In the genomic region with DNA sequence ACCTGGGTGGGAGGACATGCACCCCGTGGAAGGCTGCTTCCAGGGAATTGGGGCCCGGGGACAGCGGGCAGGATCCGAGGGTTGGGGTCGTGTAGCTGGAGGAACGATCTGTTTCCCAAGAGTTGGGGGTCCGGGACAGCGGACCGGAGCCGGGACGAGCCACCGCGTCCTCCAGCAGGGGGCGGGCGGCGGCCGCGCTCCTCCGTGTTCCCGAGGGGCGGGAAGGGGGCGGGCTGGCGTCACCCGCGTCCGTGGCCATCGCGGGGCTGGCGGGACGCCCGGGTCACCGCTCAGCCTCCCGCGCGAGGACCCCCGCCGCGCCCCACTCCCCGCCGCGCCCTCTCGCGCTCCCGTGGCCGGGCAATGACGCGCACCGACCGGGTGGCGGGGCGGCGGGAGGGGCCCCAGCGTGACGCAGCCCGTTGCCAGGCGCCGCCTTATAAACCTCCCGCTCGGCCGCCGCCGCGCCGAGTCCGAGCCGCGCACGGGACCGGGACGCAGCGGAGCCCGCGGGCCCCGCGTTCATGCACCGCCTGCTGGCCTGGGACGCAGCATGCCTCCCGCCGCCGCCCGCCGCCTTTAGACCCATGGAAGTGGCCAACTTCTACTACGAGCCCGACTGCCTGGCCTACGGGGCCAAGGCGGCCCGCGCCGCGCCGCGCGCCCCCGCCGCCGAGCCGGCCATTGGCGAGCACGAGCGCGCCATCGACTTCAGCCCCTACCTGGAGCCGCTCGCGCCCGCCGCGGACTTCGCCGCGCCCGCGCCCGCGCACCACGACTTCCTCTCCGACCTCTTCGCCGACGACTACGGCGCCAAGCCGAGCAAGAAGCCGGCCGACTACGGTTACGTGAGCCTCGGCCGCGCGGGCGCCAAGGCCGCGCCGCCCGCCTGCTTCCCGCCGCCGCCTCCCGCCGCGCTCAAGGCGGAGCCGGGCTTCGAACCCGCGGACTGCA, we compare ENCODE assay signal across 8 mouse cellular contexts. TPM values are rescaled to one million over a fixed set of nuclear protein-coding genes. Genes with fewer than 3 reads are reported as not detected.
DNase-seq lines count a peak whose midpoint lies in the region; ATAC-seq lines count a peak whose summit lies in the region.

A gene (plus strand): TSS at position 418 of the 954 bp plus-strand sequence.

- peak within 1 kb of the TSS; percentile 69 for H3K9ac ChIP-seq in hindbrain, embryonic 13.5 days

- peak within 1 kb of the TSS; percentile 62 for H3K4me3 ChIP-seq in hindbrain, embryonic 13.5 days

- H3K4me2 ChIP-seq in hindbrain, embryonic 13.5 days = peak within 1 kb of the TSS; percentile 84

- no peak within 1 kb of the TSS for H3K27ac ChIP-seq in hindbrain, embryonic 13.5 days

- H3K36me3 ChIP-seq in hindbrain, embryonic 13.5 days = no peaks in the 10 kb centered on the region

- under 1% methylated on average over 118 of the region's 147 CpGs for WGBS in hindbrain, embryonic 13.5 days

- peaks cover 85% of the 10 kb centered on the region for H3K27me3 ChIP-seq in hindbrain, embryonic 13.5 days

- peak; percentile 47 for ATAC-seq in hindbrain, embryonic 13.5 days (ENCODE audit: low FRiP score)

- H3K9me3 ChIP-seq in hindbrain, embryonic 13.5 days = no peaks in the 10 kb centered on the region

- H3K4me1 ChIP-seq in hindbrain, embryonic 13.5 days (replicated peaks) = peaks cover 21% of the 10 kb centered on the region

- peak; percentile 98 for DNase-seq in NIH3T3 (ENCODE audit: low read depth)
- peak; percentile 72 to 75 for DNase-seq in cerebellum, postnatal 25 days
- peak; percentile 79 to 81 for DNase-seq in frontal cortex, postnatal 36 days (ENCODE audit: low spot score in 2 of 2)
- peak; percentile 86 to 88 for DNase-seq in layer of hippocampus, postnatal 36 days
- DNase-seq in lung, postnatal 25 days (ENCODE audit: low spot score) = peak; percentile 89
- peak; percentile 92 for DNase-seq in ovary, postnatal 36 days (ENCODE audit: low spot score)
- DNase-seq in thymus, postnatal 25 days = peak; percentile 78

RNA-seq across cellular contexts. Expression of the gene that starts here (rescaled TPM):
- polyA plus RNA-seq in hindbrain, embryonic 13.5 days (2015; fragmentation: Nextera tagmentation; extraction: Ambion mirVana) = 0.60 and 0.88 TPM in 2 replicates
- total RNA-seq in layer of hippocampus, postnatal 36 days (2021) = 10 to 100 TPM; 32.6 to 34.3 TPM

Comparison
In these comparisons a context has a peak if more than half of its experiments do, and no peak if none do; other contexts are left out.
1. Peak in ATAC-seq, H3K4me3 ChIP-seq, H3K9ac ChIP-seq and H3K4me2 ChIP-seq in hindbrain, embryonic 13.5 days; RNA of the gene not detected or under 1 TPM.